Mouse (Mus musculus) neutrophil, adult 65 days (primary cell): ENCODE measurements around the gene Sult2b1. TPM values are rescaled to one million over a fixed set of nuclear protein-coding genes. Genes with fewer than 3 reads are reported as not detected.

Experiments
- total RNA-seq: library from RNA; stranded (reverse); gene quantifications from 2 replicates; pipeline ENCODE4 v1.2.4, GENCODE M21; 2023

Sult2b1 gene
- total RNA-seq, 1 experiment from 2014 or later = not detected

Other genes with a start within 250 kb of the Sult2b1 start
- 0.95 TPM in 1 of 2 replicates, not detected in the other for gene Hsd17b14, start 229.8 kb downstream of the Sult2b1 start, total RNA-seq
- gene Bcat2, start 214.5 kb downstream of the Sult2b1 start, total RNA-seq = 24.0 and 34.0 TPM in 2 replicates
- gene Fgf21, start 169.2 kb downstream of the Sult2b1 start, total RNA-seq = not detected in 2 replicates
- not detected in 2 replicates for gene Fut1, start 167.4 kb downstream of the Sult2b1 start, total RNA-seq
- not detected in 2 replicates for gene Izumo1, start 162.9 kb downstream of the Sult2b1 start, total RNA-seq
- 4.3 and 5.0 TPM in 2 replicates for gene Rasip1, start 157.2 kb downstream of the Sult2b1 start, total RNA-seq
- gene Mamstr, start 144.7 kb downstream of the Sult2b1 start, total RNA-seq = 0.20 TPM in 1 of 2 replicates, not detected in the other
- gene Fut2, start 118.3 kb downstream of the Sult2b1 start, total RNA-seq = not detected in 2 replicates
- not detected in 2 replicates for gene Ntn5, start 100.6 kb downstream of the Sult2b1 start, total RNA-seq
- not detected in 2 replicates for gene Sec1, start 90.3 kb downstream of the Sult2b1 start, total RNA-seq
- not detected in 2 replicates for gene Car11, start 84.8 kb downstream of the Sult2b1 start, total RNA-seq
- 5.0 and 6.3 TPM in 2 replicates for gene Dbp, start 79.6 kb downstream of the Sult2b1 start, total RNA-seq
- 572 and 599 TPM in 2 replicates for gene Rpl18, start 69.2 kb downstream of the Sult2b1 start, total RNA-seq
- gene Sphk2, start 66.7 kb downstream of the Sult2b1 start, total RNA-seq = 62.3 and 77.9 TPM in 2 replicates
- gene Fam83e, start 63.5 kb downstream of the Sult2b1 start, total RNA-seq = 0.16 and 0.20 TPM in 2 replicates
- not detected in 2 replicates for gene Spaca4, start 58.9 kb downstream of the Sult2b1 start, total RNA-seq
- gene Lmtk3, start 931 bp downstream of the Sult2b1 start, total RNA-seq = not detected in 2 replicates
- 127 and 143 TPM in 2 replicates for gene Cyth2, start 29.9 kb upstream of the Sult2b1 start, total RNA-seq
- gene Kcnj14, start 40.1 kb upstream of the Sult2b1 start, total RNA-seq = 0.27 and 0.57 TPM in 2 replicates
- 6.0 and 6.6 TPM in 2 replicates for gene Grwd1, start 46.3 kb upstream of the Sult2b1 start, total RNA-seq
- gene Kdelr1, start 88.1 kb upstream of the Sult2b1 start, total RNA-seq = 58.9 and 60.5 TPM in 2 replicates
- 0.16 and 0.25 TPM in 2 replicates for gene Grin2d, start 93.7 kb upstream of the Sult2b1 start, total RNA-seq
- 0.95 TPM in 1 of 2 replicates, not detected in the other for gene Syngr4, start 112.0 kb upstream of the Sult2b1 start, total RNA-seq
- 3.5 and 5.3 TPM in 2 replicates for gene Tmem143, start 112.3 kb upstream of the Sult2b1 start, total RNA-seq
- gene Emp3, start 136.7 kb upstream of the Sult2b1 start, total RNA-seq = 328 and 386 TPM in 2 replicates
- 4.0 and 7.0 TPM in 2 replicates for gene Ccdc114, start 139.4 kb upstream of the Sult2b1 start, total RNA-seq
- gene Abcc6, start 245.6 kb upstream of the Sult2b1 start, total RNA-seq = not detected in 2 replicates
- gene Nomo1, start 249.0 kb upstream of the Sult2b1 start, total RNA-seq = 22.6 and 29.8 TPM in 2 replicates